Mouse (Mus musculus) kidney, adult 2 months (tissue): ENCODE measurements at regions not wholly inside any gene's neighbourhood (a gene's known extent, or its start where the extent isn't known, plus 50 kb on each side); places are given as distances from the start of the nearest gene placed in this dataset.

Experiments
- CTCF ChIP-seq: fragments of 200-500 bp; conservative IDR thresholded peaks from 2 replicates; pipeline ENCODE4 v1.5.1; 2011; ENCODE audit warnings: low read depth, mild to moderate bottlenecking, control low read depth, low read length, moderate library complexity, mixed read lengths; ENCODE audit not compliant: insufficient read depth, insufficient read length
- POLR2A ChIP-seq: fragments of 200-500 bp; IDR thresholded peaks from one replicate; pipeline ENCODE4 v1.6.1; 2011; ENCODE audit warnings: low read depth, low read length, control low read depth

- TF ChIP-seq POLR2A (no peak), CTCF (no peak)
Observed at GRCm38 (mm10) chr13:107626670-107627069, 417.6 kb upstream of the Smim15 start.
